Mouse (Mus musculus): ENCODE measurements around the gene Pip5k1b. TPM values are rescaled to one million over a fixed set of nuclear protein-coding genes. Genes with fewer than 3 reads are reported as not detected.

Gene Pip5k1b
- polyA plus RNA-seq, 2 experiments from 2014 or later, result 5.7 to 6.2 TPM

GRCm38 (mm10) chr19:24300994-24301767, 254.5 kb downstream of the Pip5k1b start:
- ATAC-seq, result peak; percentile 74

- ATAC-seq, result no peak
Measured at GRCm38 (mm10) chr19:24293537-24293936, 262.1 kb downstream of the Pip5k1b start.

DNA sequence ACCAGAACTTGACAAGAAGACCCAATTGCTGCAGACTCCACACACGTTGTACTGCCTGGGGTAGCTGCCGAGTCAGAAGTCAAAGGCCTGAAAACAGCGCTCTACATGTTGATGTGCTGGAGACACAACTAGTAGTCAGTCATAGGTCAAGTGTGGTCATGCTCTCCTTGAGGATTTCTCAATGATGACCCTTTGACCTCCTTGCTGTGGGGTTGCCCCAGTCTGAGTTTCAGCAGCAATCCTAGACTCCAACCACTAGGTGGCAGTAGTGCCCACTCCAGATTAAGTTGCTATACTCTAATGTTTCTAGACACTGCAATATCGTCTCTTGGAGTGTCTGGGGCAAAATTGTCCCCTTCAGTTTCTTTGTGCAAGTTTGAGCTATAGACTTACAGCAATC, 271.5 kb downstream of the Pip5k1b start:
- ATAC-seq, result no peak

DNA sequence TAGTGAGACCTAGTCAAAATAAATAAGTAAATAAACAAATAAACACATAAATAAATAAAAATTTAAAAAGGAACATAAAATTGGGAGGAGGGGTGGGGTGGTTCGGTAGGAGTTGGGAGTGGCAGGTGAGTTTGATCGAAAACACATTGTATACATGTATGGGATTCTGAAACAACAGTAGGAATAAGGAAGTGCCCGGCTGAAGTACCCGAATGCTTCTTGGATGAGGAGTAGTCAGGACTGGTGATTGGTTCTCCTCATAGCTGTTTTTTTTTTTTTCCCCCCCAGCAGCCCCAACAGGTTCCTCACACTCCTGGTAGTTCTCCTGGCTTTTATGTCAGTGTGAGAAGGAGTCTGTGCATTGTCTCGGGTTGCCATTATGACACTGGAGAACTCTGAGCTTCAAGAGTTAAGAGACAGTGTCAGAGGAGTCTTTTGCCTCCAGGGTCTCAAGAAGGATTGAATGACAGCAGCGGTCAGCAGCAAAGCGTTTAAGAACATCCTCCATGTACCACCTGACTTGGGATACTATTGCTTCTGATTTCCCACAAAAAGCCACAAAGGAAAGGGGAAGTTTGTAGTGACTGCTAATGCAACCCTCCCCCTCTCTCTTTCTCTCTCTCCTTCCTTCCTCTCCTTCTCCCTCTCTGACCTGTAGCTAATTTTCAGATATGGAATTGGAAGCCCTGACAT, 274.2 kb downstream of the Pip5k1b start:
- ATAC-seq, result no peak

GRCm38 (mm10) chr19:24280601-24281228, 275.0 kb downstream of the Pip5k1b start, which contains the start of gene Fxn:
Fxn (minus strand) TSS chr19:24280605.
- peak; percentile 19 for ATAC-seq

- peak; percentile 79 for ATAC-seq
Measured at GRCm38 (mm10) chr19:24279706-24280600, 275.7 kb downstream of the Pip5k1b start.

DNA sequence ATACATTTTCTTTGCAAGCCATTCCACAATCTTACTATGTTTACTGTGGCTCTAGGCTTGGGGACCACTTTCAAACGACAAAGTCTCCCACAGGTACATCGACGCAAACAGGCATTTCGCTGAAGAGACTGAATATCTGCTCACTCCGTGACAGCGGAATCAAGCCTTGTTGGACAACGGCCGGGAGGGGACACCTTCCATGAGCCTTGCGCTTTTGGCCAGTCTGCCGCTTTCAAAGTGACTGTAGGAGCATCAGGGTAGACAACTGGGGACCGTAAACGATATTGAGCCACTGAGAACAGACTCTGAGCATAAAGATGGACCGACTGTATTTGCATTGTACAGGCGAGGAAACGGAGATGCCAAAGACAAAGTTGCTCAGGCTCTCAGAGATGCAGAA, 276.8 kb downstream of the Pip5k1b start:
- no peak for ATAC-seq

- ATAC-seq, result no peak
Measured at GRCm38 (mm10) chr19:24274281-24274680, 281.4 kb downstream of the Pip5k1b start.

- ATAC-seq, result peak; percentile 78
Measured at GRCm38 (mm10) chr19:24271746-24272426, 283.8 kb downstream of the Pip5k1b start.

GRCm38 (mm10) chr19:24271326-24271725, 284.3 kb downstream of the Pip5k1b start:
- ATAC-seq, result no peak

DNA sequence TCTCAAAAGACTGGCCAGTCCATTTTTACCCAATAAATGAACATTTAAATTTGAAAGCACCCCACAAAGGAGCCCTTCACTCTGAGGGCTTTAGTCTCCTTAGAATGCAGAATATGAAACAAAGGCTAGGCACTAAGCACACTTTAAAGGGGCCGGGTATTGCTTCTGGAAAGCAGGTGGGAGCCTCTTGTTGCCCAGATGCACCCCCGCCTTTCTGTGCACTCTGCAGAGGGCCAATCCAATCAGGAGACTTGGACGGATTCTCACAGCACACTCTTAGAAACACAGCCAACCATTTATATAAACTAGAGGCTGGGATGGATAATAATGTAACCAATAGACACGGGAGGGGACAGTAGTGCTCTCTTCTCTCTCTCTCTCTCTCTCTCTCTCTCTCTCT, 287.1 kb downstream of the Pip5k1b start:
- ATAC-seq, result no peak

DNA sequence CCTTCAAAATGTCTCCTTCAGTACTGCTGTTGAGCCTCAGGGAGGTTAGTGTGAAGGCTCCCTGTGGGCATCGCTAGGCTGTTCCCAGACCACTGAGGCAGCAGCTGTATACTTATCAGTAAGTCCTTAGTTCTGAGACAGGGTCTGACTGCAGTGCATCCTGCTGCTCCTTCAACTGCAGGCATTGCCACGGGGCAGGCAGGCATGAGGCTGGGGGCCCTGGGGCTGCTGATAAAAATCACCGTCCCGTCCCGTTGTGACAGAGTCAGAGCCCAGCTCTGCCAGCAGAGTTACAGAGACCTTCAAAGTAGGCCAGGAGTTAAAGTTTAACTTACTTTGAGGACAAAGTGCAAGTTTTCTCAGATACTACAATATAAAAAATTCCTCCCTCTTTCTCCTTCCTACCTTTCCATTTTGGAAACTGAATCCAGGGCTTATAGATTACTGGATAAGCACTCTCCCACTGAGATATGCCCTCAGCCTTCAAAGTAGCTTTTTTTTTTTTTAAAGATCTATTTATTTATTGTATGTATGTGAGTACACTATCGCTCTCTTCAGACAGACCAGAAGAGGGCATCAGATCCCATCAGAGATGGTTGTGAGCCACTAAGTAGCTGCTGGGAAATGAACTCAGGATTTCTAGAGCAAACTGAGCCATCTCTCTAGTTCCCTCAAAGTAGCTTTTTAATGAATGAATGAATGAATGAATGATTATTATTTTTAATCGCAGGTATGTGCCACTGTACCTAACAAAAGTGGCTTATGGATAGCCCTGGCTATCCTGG, 289.4 kb downstream of the Pip5k1b start:
- no peak for ATAC-seq

GRCm38 (mm10) chr19:24264991-24265390, 290.7 kb downstream of the Pip5k1b start:
- peak; percentile 95 for ATAC-seq

GRCm38 (mm10) chr19:24262736-24263135, 292.9 kb downstream of the Pip5k1b start:
- no peak for ATAC-seq

- no peak for ATAC-seq
Measured at GRCm38 (mm10) chr19:24259390-24260351, 296.0 kb downstream of the Pip5k1b start.

GRCm38 (mm10) chr19:24258368-24258767, 297.3 kb downstream of the Pip5k1b start:
- ATAC-seq, result no peak

- no peak for ATAC-seq
Measured at GRCm38 (mm10) chr19:24257962-24258361, 297.7 kb downstream of the Pip5k1b start.

DNA sequence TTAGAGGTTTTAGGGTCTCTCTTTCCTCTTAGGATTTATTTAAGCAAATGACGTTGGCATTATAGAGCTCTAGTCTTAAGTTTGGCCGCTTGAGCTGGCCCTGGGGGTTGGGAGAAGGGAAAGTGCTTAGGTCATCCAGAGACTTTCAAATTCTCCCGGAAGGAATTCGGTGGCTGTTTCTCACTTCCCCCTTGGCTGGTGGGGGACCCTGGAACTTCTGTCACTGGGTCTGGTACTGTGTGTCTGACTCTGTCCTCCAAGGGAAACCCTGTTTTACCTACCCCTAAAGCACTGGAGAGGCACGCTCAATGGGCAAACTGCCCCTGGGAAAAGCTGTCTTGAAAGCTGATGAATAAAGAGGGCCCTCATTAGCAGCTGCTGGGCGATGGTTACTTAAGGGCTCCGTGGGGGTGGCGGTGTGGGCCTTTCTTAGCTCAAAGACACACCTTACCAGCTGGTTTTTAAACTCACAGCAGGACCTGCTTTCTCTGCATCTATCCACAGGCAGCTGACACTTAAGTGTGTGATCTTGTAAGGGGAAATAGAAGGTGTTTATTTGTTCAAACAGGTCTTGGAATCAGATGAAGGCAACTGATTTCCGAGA, 301.9 kb downstream of the Pip5k1b start:
- ATAC-seq, result no peak

- ATAC-seq, result no peak
Measured at GRCm38 (mm10) chr19:24251869-24252268, 303.8 kb downstream of the Pip5k1b start.
